Mouse (Mus musculus) kidney, adult 8-10 months (tissue): Measurements from ENCODE around the gene Prkca.

ENCODE experiments used
- DNase-seq, 2 experiments: peaks; one replicate each; pipeline ENCODE4 v3.0.0; 2022

The Prkca gene

GRCm38 (mm10) chr11:108199429-108199985 lies 144.2 kb downstream of the Prkca start:
- DNase-seq, result no peak

DNA sequence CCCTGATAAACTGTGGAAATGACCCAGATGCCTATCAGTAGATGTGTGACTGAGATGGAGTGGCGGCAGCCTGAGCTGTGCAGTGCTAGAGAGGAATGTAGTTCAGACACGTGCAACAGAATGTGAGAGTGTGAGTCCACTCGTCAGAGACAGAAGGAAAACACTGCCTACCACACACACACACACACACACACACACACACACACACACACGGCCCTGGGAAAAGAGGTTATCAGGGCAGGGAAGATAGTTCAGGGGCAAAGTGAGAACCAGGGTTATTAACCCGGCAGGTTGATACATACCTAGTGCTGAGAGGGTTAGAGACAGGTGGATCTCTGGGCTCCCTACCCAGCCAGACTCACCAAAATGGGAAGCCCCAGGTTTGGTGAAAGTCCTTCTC lies 145.1 kb downstream of the Prkca start:
- DNase-seq, result no peak

- peak; percentile 71 to 85 for DNase-seq
These were observed 146.1 kb downstream of the Prkca start for GRCm38 (mm10) chr11:108197427-108198218.

DNA sequence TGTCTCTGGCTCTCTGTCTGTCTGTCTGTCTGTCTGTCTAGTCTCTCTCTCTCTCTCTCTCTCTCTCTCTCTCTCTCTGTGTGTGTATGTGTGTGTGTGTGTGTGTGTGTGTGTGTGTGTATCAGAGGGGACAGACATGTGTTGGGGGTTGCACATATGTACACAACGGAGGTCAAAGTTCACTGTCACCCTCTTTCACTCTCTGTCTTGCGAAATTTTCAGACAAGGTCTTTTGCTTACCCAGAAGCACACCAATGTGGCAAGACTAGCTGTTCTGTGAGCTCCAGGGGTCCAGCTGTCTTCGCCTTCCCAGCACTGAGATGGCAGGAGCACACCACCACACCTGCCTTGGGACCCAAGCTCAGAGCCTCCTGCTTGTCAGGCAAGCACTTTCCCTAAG lies 146.9 kb downstream of the Prkca start:
- no peak for DNase-seq

DNA sequence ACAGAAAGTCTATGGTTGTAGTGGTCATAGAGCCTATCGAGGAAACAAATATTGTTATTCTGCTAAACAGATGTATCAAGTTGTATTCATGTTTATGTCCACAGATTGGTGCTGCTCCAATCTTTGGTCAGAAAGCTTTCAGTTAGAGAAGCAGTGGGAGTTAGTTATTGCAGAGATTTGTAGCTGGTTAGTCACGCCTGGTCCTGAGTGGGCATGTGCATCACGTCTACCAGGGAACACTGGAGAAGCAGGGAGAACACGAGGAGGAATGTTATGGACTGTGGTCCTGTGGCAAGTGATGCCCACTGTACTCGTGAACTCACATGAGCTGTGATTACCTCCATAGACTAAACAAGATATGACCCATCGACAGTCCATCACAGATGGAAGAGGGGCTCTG lies 153.4 kb downstream of the Prkca start:
- no peak for DNase-seq

- DNase-seq, result no peak
These were observed 154.4 kb downstream of the Prkca start for GRCm38 (mm10) chr11:108189362-108189761.

GRCm38 (mm10) chr11:108182421-108182820 lies 161.3 kb downstream of the Prkca start:
- no peak for DNase-seq

DNA sequence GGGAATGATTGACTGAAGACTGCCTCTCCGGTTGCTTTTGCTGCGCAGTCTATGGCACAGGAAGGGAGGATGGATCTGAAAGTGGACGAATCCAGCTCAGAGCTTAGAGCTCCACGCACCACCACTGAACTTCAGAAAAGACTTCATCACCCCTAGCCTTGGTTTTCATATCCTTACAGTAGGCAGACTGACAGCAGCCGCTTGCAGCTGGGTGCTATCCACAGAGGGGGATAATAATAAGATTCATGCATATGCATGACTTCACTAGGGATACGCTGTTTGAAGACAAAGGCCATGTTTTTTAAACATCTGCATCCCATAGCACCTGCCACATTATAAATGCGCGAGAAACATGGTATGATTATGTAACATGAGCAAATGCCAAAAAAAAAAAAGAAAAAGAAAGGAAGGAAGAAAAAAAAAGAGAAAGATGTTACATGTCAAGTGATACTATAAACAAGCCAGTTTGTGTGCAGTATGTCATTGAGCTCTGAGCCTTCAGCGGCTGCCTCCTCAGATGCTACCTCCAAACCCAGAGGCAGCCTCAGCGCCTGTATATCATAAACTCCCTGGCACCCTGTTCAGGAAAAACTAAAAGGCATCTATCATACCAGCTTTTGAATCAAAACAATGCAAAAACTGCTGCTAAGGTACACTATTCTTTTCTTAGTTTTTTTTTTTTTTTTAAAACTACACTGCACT lies 162.6 kb downstream of the Prkca start:
- no peak for DNase-seq

DNA sequence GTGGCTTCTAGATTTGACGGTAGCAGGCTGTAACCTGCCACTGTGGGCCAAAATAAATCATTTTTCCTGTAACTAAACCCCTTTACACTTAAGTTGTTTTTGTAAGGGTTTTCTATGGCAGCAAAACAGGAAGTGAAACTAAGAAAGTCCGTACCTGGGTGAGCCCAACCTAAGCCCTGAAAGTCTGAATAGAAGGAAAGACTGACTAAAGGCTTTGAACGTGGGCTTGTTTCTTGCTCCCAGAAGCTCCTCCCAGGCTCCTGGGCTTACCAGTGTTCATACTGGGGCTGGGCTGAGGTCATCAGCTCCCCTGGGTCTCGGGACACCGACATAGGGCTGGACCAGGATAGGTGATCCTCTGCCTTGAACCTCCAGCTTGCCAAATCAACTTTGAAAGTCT lies 164.9 kb downstream of the Prkca start:
- no peak for DNase-seq

DNA sequence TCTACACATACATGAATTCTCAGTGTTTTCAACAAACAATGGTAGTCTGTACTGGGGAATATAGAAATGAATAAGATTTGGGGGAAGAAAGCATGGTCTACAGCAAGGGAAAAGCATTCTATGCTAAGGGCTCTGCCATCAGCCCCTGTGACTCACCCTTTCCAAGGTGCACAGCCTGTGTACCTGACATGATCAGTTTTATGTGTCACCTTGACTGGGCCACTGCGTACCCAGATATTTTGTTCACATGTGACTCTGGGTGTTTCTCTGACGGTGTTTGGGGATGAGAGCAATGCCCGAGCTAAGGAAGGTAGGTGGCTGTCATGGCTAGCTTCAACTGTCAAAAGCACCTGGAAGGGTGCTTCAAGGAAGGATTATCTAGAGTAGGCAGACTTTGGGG lies 165.5 kb downstream of the Prkca start:
- DNase-seq, result no peak

- no peak for DNase-seq
These were observed 167.0 kb downstream of the Prkca start for GRCm38 (mm10) chr11:108176715-108177114.

GRCm38 (mm10) chr11:108171917-108172316 lies 171.8 kb downstream of the Prkca start:
- DNase-seq, result no peak

GRCm38 (mm10) chr11:108171260-108171659 lies 172.5 kb downstream of the Prkca start:
- DNase-seq, result no peak

DNA sequence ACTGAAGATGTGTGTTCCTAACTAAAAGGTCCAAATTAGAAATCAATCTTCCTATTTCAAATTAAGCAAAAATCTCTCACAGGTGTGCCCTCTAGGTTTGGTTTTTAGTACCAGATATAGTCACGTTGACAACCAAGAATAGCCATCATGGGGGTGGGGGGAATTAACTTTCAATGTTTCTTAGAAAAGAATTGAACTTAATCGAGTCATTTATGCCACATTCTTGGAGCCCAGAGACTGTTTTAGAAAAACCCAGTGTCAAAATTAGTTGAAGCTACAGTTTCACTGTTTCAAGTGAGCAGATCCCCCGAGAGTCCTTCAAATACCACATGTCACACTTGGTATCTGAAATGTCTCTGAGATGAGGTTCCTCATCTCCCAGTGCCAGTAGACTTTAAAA lies 173.6 kb downstream of the Prkca start:
- DNase-seq, result no peak

DNA sequence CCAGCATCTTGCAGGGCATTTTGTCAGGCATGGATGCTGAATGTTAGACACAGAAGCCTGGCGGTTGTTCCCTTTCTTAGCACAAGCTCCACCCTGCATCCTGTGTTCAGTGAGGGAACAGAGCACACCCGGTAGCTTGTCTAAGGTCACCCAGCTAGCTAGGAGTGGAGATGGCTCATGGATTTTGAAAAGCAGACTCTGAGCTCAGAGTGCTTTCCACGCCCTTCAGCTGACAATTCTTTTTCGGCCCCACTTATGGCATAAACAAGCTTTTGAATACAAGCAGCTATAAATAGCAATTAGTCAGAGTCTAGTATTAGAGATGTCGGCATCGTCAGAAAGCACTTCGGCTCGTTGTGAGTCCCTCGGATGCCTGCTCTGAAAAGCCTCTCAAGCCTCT lies 178.0 kb downstream of the Prkca start:
- DNase-seq, result no peak

DNA sequence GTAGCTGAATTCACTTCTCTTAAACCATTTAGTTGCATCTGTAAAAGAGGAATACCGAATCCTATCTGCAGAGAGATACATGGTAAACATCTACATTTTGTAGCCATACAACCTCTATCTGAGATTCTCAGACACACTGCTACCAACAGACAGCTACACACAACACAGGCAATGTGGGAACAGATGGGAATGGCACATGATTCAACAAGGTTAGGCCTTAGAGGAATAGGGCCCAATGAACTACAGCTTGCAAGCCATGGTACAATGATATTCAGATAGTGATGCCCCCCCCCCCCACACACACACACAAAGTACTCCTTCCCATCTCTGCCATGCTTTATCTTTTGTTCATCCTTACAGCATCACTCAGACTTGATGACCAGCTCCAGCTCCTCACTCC lies 181.1 kb downstream of the Prkca start:
- DNase-seq, result no peak

DNA sequence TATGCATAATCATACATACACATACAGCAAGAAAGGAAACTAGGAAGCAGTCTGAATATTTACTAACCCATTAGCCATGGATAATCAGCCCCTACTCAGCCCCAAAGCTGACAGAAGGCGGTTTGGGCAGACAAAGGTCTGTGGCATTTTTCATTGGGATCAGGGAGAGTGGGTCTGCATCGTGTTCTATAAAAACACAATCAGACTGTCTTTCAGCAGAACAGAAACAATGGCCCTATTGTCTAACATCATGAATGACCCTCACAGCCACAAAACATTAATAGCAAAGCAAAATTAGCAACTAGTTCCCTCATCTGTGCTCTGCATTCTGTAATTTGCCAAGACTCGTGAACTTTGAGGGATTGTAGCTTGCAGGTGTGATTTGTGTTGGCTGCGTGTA lies 181.6 kb downstream of the Prkca start:
- DNase-seq, result no peak

- no peak for DNase-seq
These were observed 183.7 kb downstream of the Prkca start for GRCm38 (mm10) chr11:108160056-108160455.

DNA sequence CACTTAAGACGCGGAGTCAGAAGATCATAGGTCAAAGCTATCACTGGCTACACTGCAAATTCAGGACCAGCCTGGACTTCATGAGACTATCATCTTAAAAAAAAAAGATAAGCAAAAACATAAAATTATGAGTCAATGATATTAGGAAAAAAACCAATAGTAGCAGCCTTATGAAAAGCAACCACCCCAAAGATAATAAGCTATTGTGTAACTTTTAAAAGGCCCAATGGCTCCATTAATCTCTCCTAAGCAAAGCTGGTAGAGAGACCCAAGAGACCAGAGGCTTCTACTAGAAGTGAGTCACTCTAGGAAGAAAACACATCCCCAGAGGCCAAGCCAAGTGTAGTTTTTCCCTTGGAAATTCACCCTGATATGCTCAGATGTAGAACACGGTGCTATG lies 185.7 kb downstream of the Prkca start:
- DNase-seq, result no peak

DNA sequence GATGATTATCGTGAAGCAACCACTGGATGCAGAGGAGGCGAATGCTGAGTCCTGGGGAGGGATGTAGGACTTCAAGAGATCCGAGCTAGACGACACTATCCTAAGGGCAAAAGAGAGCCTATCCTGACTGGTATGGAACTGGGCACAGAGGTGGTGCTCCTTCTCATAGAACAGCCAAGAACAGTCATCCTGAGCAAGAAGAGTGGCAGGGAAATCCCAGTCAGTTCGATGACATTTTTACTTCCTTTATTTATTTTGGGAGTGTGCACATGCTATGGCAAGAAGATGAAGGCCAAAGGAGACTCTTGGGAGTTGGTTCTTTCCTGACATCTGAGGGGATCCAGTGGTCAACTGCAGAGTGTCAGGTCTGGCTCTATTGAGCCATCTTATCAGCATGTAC lies 186.7 kb downstream of the Prkca start:
- no peak for DNase-seq

DNA sequence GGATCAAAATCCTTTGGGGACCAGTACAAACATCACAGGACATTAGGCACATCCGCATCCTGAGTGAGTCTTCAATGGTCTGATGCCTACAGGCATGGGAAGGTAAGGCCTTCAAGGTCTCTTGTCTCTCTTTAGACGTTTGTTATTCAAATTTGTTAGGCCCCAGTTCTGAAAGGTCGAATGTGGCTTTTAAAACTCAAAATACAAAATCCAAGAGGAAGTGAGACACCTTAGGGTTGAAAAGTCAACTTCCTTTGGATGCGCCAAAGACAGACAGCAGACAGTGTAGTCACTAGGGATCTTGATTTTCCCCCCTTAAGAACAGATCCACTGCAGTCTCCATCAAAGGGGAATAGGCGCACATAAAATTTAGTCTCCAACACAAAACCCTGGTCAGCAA lies 187.6 kb downstream of the Prkca start:
- no peak for DNase-seq

DNA sequence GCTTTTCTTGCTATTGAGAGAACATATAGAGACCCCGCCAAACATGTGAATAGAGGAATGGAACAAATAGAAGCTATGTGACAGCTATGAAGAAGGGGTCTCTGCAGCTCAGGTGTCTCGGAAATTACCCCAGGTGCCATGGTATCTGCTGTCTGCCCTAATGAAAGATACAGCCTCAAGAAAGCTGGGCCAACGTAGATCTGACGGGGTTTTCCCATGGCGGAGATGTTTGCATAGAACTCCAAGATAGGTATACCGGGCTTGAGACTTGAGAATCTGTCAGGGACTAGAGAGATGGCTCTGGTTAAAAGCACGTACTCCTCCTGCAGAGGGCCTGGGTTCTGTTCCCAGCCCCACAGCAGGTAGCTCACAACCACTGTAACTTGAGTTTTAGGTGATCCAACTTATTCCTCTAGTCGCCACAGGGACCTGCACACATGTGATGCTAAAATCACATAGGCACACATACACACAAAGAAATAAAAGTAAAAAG lies 188.6 kb downstream of the Prkca start:
- no peak for DNase-seq

GRCm38 (mm10) chr11:108153997-108154841 lies 189.5 kb downstream of the Prkca start:
- DNase-seq, result no peak
